Mouse (Mus musculus) limb, embryonic 12.5 days (tissue): ENCODE data around the gene Gh. TPM values are rescaled to one million over a fixed set of nuclear protein-coding genes. Genes with fewer than 3 reads are reported as not detected.

Experiments used
- ATAC-seq: fragments of 200-750 bp; cut with Nextera tagmentation; 2 replicates; pipeline ENCODE4 v1.8.0; 2017; ENCODE audit warnings: low read depth, moderate TSS enrichment; ENCODE audit not compliant: insufficient number of reproducible peaks, insufficient read depth, low FRiP score, low TSS enrichment
- H3K27ac ChIP-seq: fragments of 300-500 bp; sonication (generic); 2 replicates; pipeline ENCODE4 v1.5.1; 2016; ENCODE audit warnings: mild to moderate bottlenecking, moderate library complexity
- H3K27me3 ChIP-seq: fragments of 300-500 bp; sonication (generic); 2 replicates; pipeline ENCODE4 v1.6.1; 2016; ENCODE audit warnings: mild to moderate bottlenecking, moderate library complexity
- H3K36me3 ChIP-seq: fragments of 300-500 bp; sonication (generic); 2 replicates; pipeline ENCODE4 v1.6.1; 2016; ENCODE audit warnings: mild to moderate bottlenecking, moderate library complexity
- H3K4me1 ChIP-seq: fragments of 300-500 bp; sonication (generic); replicated peaks from 2 replicates; pipeline ENCODE4 v1.6.1; 2016
- H3K4me2 ChIP-seq: fragments of 300-500 bp; sonication (generic); 2 replicates; pipeline ENCODE4 v1.6.1; 2016; ENCODE audit warnings: mild to moderate bottlenecking, moderate library complexity
- H3K4me3 ChIP-seq: fragments of 300-500 bp; sonication (generic); replicated peaks from 2 replicates; pipeline ENCODE4 v1.5.1; 2016; ENCODE audit warnings: mild to moderate bottlenecking
- H3K9ac ChIP-seq: fragments of 300-500 bp; sonication (generic); replicated peaks from 2 replicates; pipeline ENCODE4 v1.6.1; 2016; ENCODE audit warnings: mild to moderate bottlenecking, moderate library complexity
- H3K9me3 ChIP-seq: fragments of 300-500 bp; sonication (generic); 2 replicates; pipeline ENCODE4 v1.6.1; 2016; ENCODE audit warnings: mild to moderate bottlenecking, moderate library complexity
- WGBS: fragments of 180-500 bp; shearing (Covaris S2); methylation state at CpG from one replicate; pipeline ENCODE4 v1.1.7; 2016; 5-methylcytosine and 5-hydroxymethylcytosine counted together
- polyA plus RNA-seq: library from polyadenylated mRNA; unstranded; fragments of >200 nt; fragmentation: Nextera tagmentation; extraction: Ambion mirVana; gene quantifications from 2 replicates; pipeline ENCODE4 v1.2.1, GENCODE M21; 2016

Gene Gh
- polyA plus RNA-seq, 1 experiment from 2014 or later = not detected

DNA sequence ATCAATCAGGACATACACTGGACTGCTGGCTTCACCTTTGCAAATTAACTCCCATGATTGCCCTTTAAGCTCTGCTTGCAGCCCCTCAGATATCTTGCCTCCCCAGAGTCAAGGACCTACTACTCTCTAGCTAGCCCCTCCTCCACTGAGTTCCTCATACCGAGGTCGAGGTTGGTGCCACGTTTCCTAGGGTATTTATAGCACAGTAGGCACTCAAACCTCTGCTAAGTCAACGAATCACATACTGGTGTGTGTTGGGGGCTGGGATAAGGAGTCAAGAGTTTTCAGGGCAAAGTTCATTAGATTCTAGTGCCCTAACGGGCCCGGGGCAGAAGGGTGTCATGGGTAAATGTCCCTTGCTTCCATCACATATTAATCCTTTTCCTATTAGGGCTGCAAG, 27.5 kb upstream of the Gh start:
- Histone ChIP-seq H3K27ac (no peak overlapping the region), H3K9ac (no peak overlapping the region), H3K4me2 (no peak overlapping the region), H3K36me3 (no peaks in the 10 kb centered on the region), H3K4me3 (no peak overlapping the region), H3K27me3 (no peaks in the 10 kb centered on the region), H3K9me3 (no peaks in the 10 kb centered on the region), H3K4me1 (peaks cover 19% of the 10 kb centered on the region)
- ATAC-seq = no peak
- 61% methylated on average over 6 of the region's 6 CpGs for WGBS

DNA sequence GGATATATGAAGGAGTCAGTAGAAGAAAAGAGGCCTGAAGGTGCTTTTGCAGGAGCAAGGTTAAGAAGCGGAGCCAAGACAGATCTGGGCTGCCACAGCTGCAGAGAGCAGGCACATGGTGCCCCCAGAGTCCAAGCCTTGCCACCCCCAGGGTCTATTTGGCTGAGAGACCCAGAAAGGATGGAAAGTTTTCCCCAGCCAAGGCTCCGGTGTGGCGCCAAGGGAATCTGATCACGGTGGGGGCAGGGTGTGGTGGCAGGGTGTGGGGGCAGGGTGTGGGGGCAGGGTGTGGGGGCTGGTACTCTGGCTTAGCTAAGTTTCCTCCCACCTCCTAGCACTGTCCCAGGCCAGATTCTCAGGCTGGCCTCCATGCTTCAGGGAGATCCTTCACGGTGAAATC, 26.9 kb upstream of the Gh start:
- H3K27me3 ChIP-seq = no peaks in the 10 kb centered on the region
- no peaks in the 10 kb centered on the region for H3K36me3 ChIP-seq
- no peak overlapping the region for H3K4me2 ChIP-seq
- WGBS = 50% methylated on average over 5 of the region's 5 CpGs
- peaks cover 17% of the 10 kb centered on the region for H3K4me1 ChIP-seq
- H3K9ac ChIP-seq = no peak overlapping the region
- H3K4me3 ChIP-seq = no peak overlapping the region
- no peak for ATAC-seq
- no peaks in the 10 kb centered on the region for H3K9me3 ChIP-seq
- H3K27ac ChIP-seq = no peak overlapping the region

DNA sequence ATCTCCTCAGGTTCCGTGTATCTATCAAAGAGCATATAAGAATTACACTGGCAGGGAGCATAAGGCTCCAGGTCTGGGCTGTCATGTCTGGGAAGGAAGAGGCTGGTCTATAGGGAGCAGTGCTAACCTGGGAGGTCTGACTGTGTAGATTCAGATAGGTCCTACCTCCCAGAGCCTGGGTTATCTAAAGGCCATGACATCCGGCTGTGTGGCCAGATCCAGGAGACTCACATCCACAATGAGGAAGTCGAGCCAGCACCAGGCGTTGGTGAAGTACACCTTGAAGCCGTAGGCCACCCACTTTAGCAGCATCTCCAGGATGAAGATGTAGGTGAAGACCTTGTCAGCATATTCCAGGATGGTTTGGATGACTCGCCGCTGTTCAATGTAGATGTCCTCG, 24.8 kb upstream of the Gh start:
- ATAC-seq = no peak
- no peaks in the 10 kb centered on the region for H3K27me3 ChIP-seq
- H3K9ac ChIP-seq = no peak overlapping the region
- H3K4me2 ChIP-seq = no peak overlapping the region
- no peak overlapping the region for H3K27ac ChIP-seq
- H3K9me3 ChIP-seq = no peaks in the 10 kb centered on the region
- H3K4me1 ChIP-seq = peaks cover 17% of the 10 kb centered on the region
- H3K4me3 ChIP-seq = no peak overlapping the region
- no peaks in the 10 kb centered on the region for H3K36me3 ChIP-seq
- WGBS = 84% methylated on average over 8 of the region's 8 CpGs

DNA sequence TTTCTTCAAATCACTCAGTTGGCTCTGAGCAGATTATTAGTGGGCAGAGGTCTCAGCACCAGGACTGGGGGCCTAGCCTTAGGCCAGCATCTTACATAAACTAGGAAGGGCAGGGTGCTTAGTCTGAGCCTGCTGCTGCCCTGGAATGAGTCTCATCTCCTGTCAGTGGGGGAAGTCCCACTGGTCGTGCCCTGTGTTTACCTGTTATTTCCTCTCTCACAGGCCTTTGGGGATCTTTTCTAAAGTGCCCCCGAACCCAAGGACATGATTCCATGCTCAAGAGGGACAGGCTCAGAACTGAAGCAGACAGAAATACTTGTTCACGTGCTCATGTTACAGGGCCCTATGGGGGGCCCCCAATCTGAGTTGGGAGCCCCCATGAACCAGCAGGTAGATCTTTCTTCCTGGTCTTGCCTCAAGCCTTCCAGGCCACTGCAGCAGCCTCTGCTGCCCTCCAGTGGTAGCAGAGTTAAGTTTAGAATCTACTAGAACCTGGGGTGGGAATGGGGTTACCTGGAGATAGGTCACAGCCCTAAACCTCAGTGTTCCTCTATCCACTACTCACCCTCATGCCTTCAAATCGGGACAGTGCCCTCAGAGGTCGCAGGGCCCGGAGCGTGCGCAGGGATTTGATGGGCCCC, 24.0 kb upstream of the Gh start:
- Histone ChIP-seq H3K4me2 (no peak overlapping the region), H3K4me3 (no peak overlapping the region), H3K9me3 (no peaks in the 10 kb centered on the region), H3K36me3 (no peaks in the 10 kb centered on the region), H3K27me3 (no peaks in the 10 kb centered on the region), H3K9ac (no peak overlapping the region), H3K27ac (no peak overlapping the region), H3K4me1 (peaks cover 17% of the 10 kb centered on the region)
- 64% methylated on average over 8 of the region's 8 CpGs for WGBS
- ATAC-seq = no peak

DNA sequence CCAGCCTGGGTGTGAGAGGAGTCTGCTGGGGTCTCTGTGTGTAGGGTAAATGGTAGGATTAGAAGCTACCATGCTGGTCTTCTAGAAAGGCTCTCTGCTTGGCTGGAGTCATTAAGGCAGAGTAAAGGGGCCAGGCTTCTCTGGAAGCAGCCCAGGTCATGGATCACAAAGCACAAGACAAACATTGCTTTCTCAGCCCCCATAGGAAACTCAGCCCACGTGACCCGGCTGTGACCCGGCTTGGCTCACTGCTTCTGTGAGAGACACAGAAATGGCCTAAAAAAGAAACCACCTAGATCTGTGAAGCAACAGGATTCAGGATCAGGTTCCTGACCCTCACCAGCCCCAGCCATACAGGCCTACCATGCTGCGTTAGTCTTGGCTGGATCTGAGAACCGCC, 23.2 kb upstream of the Gh start:
- no peaks in the 10 kb centered on the region for H3K27me3 ChIP-seq
- WGBS = 89% methylated on average over 5 of the region's 5 CpGs
- no peak overlapping the region for H3K4me3 ChIP-seq
- H3K9me3 ChIP-seq = no peaks in the 10 kb centered on the region
- H3K4me2 ChIP-seq = no peak overlapping the region
- no peaks in the 10 kb centered on the region for H3K36me3 ChIP-seq
- peaks cover 17% of the 10 kb centered on the region for H3K4me1 ChIP-seq
- H3K9ac ChIP-seq = no peak overlapping the region
- ATAC-seq = no peak
- H3K27ac ChIP-seq = no peak overlapping the region

DNA sequence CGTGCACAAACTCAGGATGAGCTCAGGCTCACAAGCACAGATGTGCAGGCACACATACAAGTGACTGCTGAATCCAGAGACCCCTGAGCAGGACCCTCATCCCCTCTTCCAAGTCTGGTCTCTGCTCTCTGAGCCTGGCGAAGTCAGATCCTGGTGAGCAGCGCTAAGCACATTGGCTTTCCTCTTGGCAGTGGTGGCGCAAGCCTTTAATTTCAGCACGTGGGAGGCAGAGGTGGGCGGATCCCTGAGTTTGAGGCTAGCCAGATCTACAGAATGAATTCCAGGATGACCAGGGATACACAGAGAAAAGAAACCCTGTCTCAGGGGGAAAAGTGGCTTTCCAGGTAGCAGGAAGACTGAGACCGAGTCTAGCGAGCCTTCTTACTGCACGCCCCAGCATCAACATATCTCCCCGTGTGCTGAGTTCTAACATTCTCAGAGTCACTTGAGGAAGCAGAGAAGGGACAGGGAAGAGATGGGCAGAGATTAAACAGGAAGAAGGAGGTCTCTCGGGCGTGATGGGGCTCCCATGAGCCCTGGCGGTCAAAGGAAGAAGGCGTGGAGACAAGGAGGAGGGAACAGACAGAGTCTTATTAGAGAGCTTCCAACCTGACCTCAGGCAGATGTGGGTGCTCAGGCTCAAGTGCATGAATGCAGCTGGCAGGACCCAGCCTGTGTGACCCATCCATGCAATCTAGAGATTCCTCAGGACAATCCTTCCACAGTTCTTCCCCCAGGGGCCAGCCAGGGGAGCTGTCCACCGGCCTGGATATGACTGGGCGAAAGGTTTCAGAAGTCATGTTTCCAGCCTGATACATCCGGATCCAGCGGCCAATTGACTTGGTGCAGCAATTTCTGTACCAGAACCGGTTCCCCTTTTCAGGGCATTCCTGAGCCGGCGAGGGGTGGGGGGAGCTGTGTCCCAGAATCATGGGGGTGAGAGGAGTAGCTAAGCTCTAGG, 17.0 kb upstream of the Gh start:
- peaks cover 51% of the 10 kb centered on the region for H3K4me1 ChIP-seq

DNA sequence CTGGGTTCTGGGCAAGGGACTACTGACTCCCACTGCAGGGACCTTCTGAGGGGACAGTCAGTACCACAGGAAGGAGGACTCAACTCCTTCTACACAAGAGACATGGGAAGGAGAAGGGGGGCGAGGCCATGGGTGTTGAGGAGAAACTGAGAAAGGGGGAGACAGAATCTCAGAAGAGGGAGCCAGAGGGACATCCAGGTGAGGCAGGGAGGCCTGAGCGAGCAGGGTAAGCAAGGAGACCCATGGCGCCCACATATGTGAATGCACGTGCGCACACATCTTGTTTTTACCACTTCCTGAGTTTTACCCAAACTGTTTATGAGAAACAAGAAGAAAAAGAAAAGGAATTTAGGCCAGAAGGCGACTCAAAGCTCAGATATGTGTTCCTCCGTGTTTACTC, 16.1 kb upstream of the Gh start:
- no peaks in the 10 kb centered on the region for H3K36me3 ChIP-seq
- 67% methylated on average over 7 of the region's 7 CpGs for WGBS
- H3K4me2 ChIP-seq = no peak overlapping the region
- H3K9ac ChIP-seq = no peak overlapping the region
- no peaks in the 10 kb centered on the region for H3K27me3 ChIP-seq
- ATAC-seq = no peak
- no peak overlapping the region for H3K4me3 ChIP-seq
- peak overlapping the region; percentile 56 for H3K27ac ChIP-seq
- H3K4me1 ChIP-seq = peaks cover 59% of the 10 kb centered on the region
- H3K9me3 ChIP-seq = no peaks in the 10 kb centered on the region

More for the DNA sequence above, 17.0 kb upstream of the Gh start:
- ATAC-seq = no peak
- no peaks in the 10 kb centered on the region for H3K9me3 ChIP-seq
- 0 out of 2 replicates have a peak overlapping the region, but pooled peaks have one; percentile 56 for H3K27ac ChIP-seq
- H3K9ac ChIP-seq = no peak overlapping the region
- H3K27me3 ChIP-seq = no peaks in the 10 kb centered on the region
- H3K4me3 ChIP-seq = no peak overlapping the region
- H3K4me2 ChIP-seq = no peak overlapping the region
- no peaks in the 10 kb centered on the region for H3K36me3 ChIP-seq
- 69% methylated on average over 21 of the region's 21 CpGs for WGBS

DNA sequence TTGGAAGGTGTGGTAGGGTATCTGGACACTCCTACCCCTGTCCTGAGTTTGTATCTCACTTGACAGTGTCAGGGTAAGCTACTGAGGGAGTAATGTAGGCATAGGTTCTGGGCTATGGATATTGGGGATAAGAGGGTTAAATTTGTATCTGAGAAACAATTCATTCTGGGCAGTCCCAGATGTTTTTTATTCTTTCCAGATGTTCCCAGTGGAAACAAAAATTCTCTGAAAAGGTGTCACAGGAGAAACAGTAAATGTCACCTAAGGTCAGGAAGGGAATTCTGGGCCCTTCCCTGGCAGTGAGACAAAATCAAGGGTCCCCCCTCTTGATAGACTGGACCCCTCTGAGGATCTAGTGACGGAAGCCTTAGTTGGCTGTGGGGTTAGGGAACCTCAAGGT, 14.8 kb upstream of the Gh start:
- 18% methylated on average over 1 of the region's 1 CpGs for WGBS
- no peak for ATAC-seq
- peaks cover 60% of the 10 kb centered on the region for H3K4me1 ChIP-seq

DNA sequence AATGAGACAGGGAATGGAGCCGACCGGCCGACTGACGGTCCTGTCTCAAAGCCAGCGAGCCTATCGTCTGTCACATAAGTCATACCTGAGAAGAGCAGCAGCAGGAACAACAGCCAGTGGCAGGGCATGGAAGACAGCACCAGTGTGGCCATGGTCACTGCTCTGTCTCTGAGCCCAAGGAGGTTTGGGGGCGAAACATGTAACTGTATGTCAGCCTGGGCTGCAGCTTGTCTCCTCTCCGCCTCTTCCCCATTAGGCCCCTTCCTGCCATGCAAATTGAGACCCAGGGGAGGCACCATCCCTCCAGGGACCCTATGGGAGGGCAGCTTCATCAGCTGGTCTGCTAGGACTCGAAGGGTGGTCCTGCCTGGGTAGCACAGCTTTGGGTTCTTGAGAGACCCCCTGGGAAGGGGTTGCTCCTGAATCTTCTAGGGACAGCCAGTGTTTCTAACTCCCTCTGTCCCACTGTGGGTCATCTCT, 12.7 kb upstream of the Gh start, which contains the start of gene Cd79b:
Gene Cd79b, minus strand, starts transcription at position 430 of the 480 bp plus-strand sequence.
- Histone ChIP-seq H3K36me3 (no peaks in the 10 kb centered on the region), H3K9ac (no peak within 1 kb of the TSS), H3K27ac (peak within 1 kb of the TSS; percentile 53), H3K4me3 (no peak within 1 kb of the TSS), H3K4me1 (peaks cover 56% of the 10 kb centered on the region), H3K27me3 (no peaks in the 10 kb centered on the region), H3K4me2 (no peak within 1 kb of the TSS), H3K9me3 (no peaks in the 10 kb centered on the region)
- no peak for ATAC-seq
- WGBS = 24% methylated on average over 9 of the region's 9 CpGs

More for the DNA sequence above, 14.8 kb upstream of the Gh start:
- no peaks in the 10 kb centered on the region for H3K27me3 ChIP-seq
- H3K9me3 ChIP-seq = no peaks in the 10 kb centered on the region
- H3K4me3 ChIP-seq = no peak overlapping the region
- no peaks in the 10 kb centered on the region for H3K36me3 ChIP-seq
- H3K4me2 ChIP-seq = no peak overlapping the region
- no peak overlapping the region for H3K9ac ChIP-seq
- 0 out of 2 replicates have a peak overlapping the region, but pooled peaks have one; percentile 23 for H3K27ac ChIP-seq

DNA sequence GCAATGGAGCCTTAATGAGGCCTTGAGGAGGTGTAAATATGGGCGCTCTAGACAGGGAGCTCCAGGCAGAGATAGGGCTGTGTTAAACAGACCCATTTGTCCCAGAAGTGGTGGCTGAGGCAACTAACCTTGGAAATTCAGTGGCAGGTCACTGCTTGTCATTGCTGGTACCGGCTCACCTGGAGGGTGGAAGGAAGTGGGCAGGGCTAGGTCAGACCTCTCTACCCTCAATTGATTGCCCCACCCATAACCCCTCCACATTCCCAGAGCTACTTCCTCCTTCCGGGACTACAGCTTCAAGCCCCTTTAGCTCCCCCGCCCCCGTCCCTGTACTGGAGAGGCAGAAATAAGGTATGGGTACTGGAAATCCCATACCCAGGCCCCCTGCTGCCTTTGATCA, 11.9 kb upstream of the Gh start:
- peaks cover 48% of the 10 kb centered on the region for H3K4me1 ChIP-seq
- peak overlapping the region; percentile 53; the same call in 1 of the 2 replicates for H3K27ac ChIP-seq
- no peak overlapping the region for H3K4me3 ChIP-seq
- H3K36me3 ChIP-seq = no peaks in the 10 kb centered on the region
- H3K27me3 ChIP-seq = no peaks in the 10 kb centered on the region
- WGBS = 36% methylated on average over 5 of the region's 5 CpGs
- no peak overlapping the region for H3K9ac ChIP-seq
- H3K4me2 ChIP-seq = no peak overlapping the region
- ATAC-seq = no peak
- H3K9me3 ChIP-seq = no peaks in the 10 kb centered on the region

DNA sequence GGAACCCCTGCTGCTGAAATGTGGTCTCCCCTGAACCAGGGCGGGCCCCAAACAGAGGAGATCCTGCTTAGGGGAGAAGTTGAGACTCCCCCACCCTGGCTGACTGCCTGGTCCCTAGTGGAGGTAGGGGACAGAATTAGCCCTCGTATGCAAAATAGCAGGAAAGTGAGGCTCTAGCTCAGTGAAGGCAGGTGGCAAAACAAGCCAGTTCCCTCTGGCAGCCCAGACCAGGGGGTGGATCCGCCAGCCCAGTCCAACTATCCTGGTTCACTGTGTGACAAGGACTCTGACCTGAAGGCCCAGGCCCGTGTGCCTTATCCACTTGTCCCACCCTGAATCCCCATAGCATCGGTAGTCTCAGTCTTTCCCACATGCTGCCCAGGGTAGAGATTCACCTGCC, 8.5 kb upstream of the Gh start:
- Histone ChIP-seq H3K4me3 (no peak overlapping the region), H3K4me1 (peaks cover 21% of the 10 kb centered on the region), H3K27ac (no peak overlapping the region), H3K4me2 (no peak overlapping the region), H3K9ac (no peak overlapping the region), H3K36me3 (no peaks in the 10 kb centered on the region), H3K9me3 (no peaks in the 10 kb centered on the region), H3K27me3 (no peaks in the 10 kb centered on the region)
- ATAC-seq = no peak
- 63% methylated on average over 5 of the region's 5 CpGs for WGBS
